Mouse (Mus musculus) spleen, adult 2 months (tissue): ENCODE results near the gene Dnm1.

Source experiments
- CTCF ChIP-seq: fragments of 200-500 bp; IDR thresholded peaks from 2 replicates; pipeline ENCODE4 v1.5.1; 2011; ENCODE audit warnings: mild to moderate bottlenecking, inconsistent platforms; ENCODE audit not compliant: insufficient read depth, insufficient read length, insufficient replicate concordance; ENCODE audit errors: extremely low read depth
- POLR2A ChIP-seq: fragments of 200-500 bp; IDR thresholded peaks from 2 replicates; pipeline ENCODE4 v1.6.1; 2011; ENCODE audit warnings: low read depth, low read length, inconsistent platforms

GRCm38 (mm10) chr2:32362817-32363340, 9.7 kb upstream of the Dnm1 start:
- TF ChIP-seq CTCF (peak; percentile 95), POLR2A (no peak; the same call in 1 of the 2 replicates)
